Mouse (Mus musculus) small intestine, adult 2 months (tissue): ENCODE data around the gene Terb2.

Source experiments
- CTCF ChIP-seq: fragments of 200-500 bp; IDR thresholded peaks from 2 replicates; pipeline ENCODE4 v1.5.1; 2012; ENCODE audit warnings: low read depth, mild to moderate bottlenecking, control low read depth, inconsistent platforms, low read length, moderate library complexity, mixed read lengths; ENCODE audit not compliant: insufficient replicate concordance, insufficient read length; ENCODE audit errors: extremely low read depth
- POLR2A ChIP-seq: fragments of 200-500 bp; IDR thresholded peaks from 2 replicates; pipeline ENCODE4 v1.6.1; 2012; ENCODE audit warnings: low read depth, mild to moderate bottlenecking, control low read depth, inconsistent platforms, low read length, moderate library complexity

- no peak for TF ChIP-seq CTCF
- TF ChIP-seq POLR2A, result no peak
Observed at GRCm38 (mm10) chr2:122153681-122154365, 32.2 kb upstream of the Terb2 start.
